Mouse (Mus musculus): ENCODE data around the gene Sprtn.

DNA sequence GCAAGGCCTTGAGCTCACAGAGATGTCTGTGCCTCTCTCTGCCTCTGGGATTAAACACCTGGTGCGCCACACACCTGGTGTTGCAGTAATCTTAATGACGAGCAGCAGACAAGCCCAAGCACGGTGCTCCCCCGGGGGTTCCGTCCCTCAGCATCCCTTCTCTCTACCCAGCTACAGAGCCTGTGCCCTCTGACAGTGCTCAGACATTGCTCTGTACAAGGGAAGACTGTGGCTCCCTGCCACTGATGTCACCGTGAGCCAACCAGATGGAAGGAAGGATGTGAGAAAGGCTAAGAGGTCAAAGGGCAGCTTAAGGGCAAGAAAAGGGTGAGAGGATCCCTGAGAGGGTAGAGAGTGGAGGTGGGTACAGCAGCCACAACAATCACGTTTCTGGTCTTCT, 46.7 kb downstream of the Sprtn start:
- TF ChIP-seq CTCF (IDR thresholded peaks at IDR 0.05; ENCODE audit: extremely low read depth, insufficient read length, insufficient replicate concordance, low read depth, low read length) (no peak), POLR2A (IDR thresholded peaks at IDR 0.05; ENCODE audit: low read depth, low read length) (no peak)
